Mouse (Mus musculus): Measurements from ENCODE around the gene Adarb1. TPM values are rescaled to one million over a fixed set of nuclear protein-coding genes. Genes with fewer than 3 reads are reported as not detected.

Adarb1 gene
- polyA plus RNA-seq, 1 experiment from 2014 or later, result 6.3 TPM

DNA sequence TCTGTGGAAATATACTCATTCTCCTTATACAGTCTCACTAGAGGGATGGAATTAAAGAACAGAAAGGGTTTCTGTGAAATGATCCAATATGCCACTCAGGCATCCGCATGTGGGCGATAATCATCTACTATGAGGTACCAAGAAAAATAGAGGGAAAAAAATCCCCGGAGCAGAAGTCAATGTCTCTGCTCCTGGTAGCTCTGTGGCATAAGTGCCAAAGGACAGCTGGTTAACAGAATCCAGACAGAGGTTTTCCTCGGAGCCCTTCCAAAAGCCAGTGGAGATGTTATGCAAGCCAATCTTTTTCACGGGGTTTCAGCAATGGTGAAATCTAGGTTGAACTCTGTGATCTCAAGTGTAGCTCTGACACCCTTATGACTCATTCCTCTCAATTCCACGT lies 11.6 kb downstream of the Adarb1 start:
- 89% methylated on average over 6 of the region's 6 CpGs for WGBS
- Histone ChIP-seq H3K27ac (ENCODE audit: low read depth, low read length) (no peak overlapping the region), H3K4me1 (replicated peaks; ENCODE audit: control insufficient read depth, insufficient read depth, low read length) (no peaks in the 10 kb centered on the region), H3K4me3 (ENCODE audit: low read depth, low read length) (no peak overlapping the region), H3K9me3 (ENCODE audit: control insufficient read depth, low read length) (no peaks in the 10 kb centered on the region), H3K4me2 (replicated peaks; ENCODE audit: low read depth, low read length) (no peak overlapping the region), H3K36me3 (ENCODE audit: control insufficient read depth, insufficient read depth, low read length) (no peaks in the 10 kb centered on the region), H3K27me3 (ENCODE audit: control insufficient read depth, insufficient read depth, low read length) (no peaks in the 10 kb centered on the region), H3K9ac (ENCODE audit: low read depth, low read length) (no peak overlapping the region)
- ATAC-seq (ENCODE audit: low FRiP score) (no peak), DNase-seq (ENCODE audit: low spot score) (no peak)

DNA sequence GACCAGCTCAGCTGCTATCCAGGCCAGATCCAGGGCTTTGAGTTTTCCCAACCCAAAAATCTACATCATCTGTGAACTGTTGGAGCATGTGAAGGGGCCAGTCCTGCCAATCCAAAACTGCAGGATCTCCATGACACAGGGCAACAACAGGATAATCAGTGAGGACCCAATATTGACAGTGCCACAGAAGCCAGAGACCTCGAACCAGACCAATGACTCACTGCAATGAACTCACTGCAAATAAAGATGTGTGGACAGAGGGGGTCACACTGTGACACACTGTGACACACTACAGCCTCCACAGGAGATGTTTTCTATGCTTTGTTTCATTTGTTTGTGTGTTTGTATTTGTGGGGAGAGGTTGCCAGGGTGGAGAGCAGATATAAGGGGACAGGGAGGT lies 15.6 kb downstream of the Adarb1 start:
- no peak for DNase-seq (ENCODE audit: low spot score)
- H3K4me2 ChIP-seq (replicated peaks; ENCODE audit: low read depth, low read length), result no peak overlapping the region

GRCm38 (mm10) chr10:77401039-77401438 lies 17.0 kb downstream of the Adarb1 start:
- no peak overlapping the region for H3K4me2 ChIP-seq (replicated peaks; ENCODE audit: low read depth, low read length)
- no peak overlapping the region for H3K27ac ChIP-seq (ENCODE audit: low read depth, low read length)
- 94% methylated on average over 6 of the region's 6 CpGs for WGBS
- no peaks in the 10 kb centered on the region for H3K36me3 ChIP-seq (ENCODE audit: control insufficient read depth, insufficient read depth, low read length)
- no peak overlapping the region for H3K4me3 ChIP-seq (ENCODE audit: low read depth, low read length)
- no peaks in the 10 kb centered on the region for H3K9me3 ChIP-seq (ENCODE audit: control insufficient read depth, low read length)
- ATAC-seq (ENCODE audit: low FRiP score) (no peak), DNase-seq (ENCODE audit: low spot score) (no peak)
- H3K27me3 ChIP-seq (ENCODE audit: control insufficient read depth, insufficient read depth, low read length), result no peaks in the 10 kb centered on the region
- H3K4me1 ChIP-seq (replicated peaks; ENCODE audit: control insufficient read depth, insufficient read depth, low read length), result no peaks in the 10 kb centered on the region
- H3K9ac ChIP-seq (ENCODE audit: low read depth, low read length), result no peak overlapping the region

More for the DNA sequence above, 15.6 kb downstream of the Adarb1 start:
- Histone ChIP-seq H3K4me3 (ENCODE audit: low read depth, low read length) (no peak overlapping the region), H3K27ac (ENCODE audit: low read depth, low read length) (no peak overlapping the region), H3K9ac (ENCODE audit: low read depth, low read length) (no peak overlapping the region), H3K4me1 (replicated peaks; ENCODE audit: control insufficient read depth, insufficient read depth, low read length) (no peaks in the 10 kb centered on the region), H3K36me3 (ENCODE audit: control insufficient read depth, insufficient read depth, low read length) (no peaks in the 10 kb centered on the region), H3K9me3 (ENCODE audit: control insufficient read depth, low read length) (no peaks in the 10 kb centered on the region), H3K27me3 (ENCODE audit: control insufficient read depth, insufficient read depth, low read length) (no peaks in the 10 kb centered on the region)
- ATAC-seq (ENCODE audit: low FRiP score), result no peak
- WGBS, result 67% methylated on average over 1 of the region's 1 CpGs

- no peak overlapping the region for H3K4me2 ChIP-seq (replicated peaks; ENCODE audit: low read depth, low read length)
- DNase-seq (ENCODE audit: low spot score) (no peak), ATAC-seq (ENCODE audit: low FRiP score) (no peak)
- no peak overlapping the region for H3K27ac ChIP-seq (ENCODE audit: low read depth, low read length)
- no peak overlapping the region for H3K4me3 ChIP-seq (ENCODE audit: low read depth, low read length)
- no peaks in the 10 kb centered on the region for H3K27me3 ChIP-seq (ENCODE audit: control insufficient read depth, insufficient read depth, low read length)
- H3K4me1 ChIP-seq (replicated peaks; ENCODE audit: control insufficient read depth, insufficient read depth, low read length), result no peaks in the 10 kb centered on the region
- WGBS, result 92% methylated on average over 5 of the region's 5 CpGs
- H3K9ac ChIP-seq (ENCODE audit: low read depth, low read length), result no peak overlapping the region
- H3K9me3 ChIP-seq (ENCODE audit: control insufficient read depth, low read length), result no peaks in the 10 kb centered on the region
- H3K36me3 ChIP-seq (ENCODE audit: control insufficient read depth, insufficient read depth, low read length), result no peaks in the 10 kb centered on the region
Observed at GRCm38 (mm10) chr10:77399938-77400337, 18.1 kb downstream of the Adarb1 start.

DNA sequence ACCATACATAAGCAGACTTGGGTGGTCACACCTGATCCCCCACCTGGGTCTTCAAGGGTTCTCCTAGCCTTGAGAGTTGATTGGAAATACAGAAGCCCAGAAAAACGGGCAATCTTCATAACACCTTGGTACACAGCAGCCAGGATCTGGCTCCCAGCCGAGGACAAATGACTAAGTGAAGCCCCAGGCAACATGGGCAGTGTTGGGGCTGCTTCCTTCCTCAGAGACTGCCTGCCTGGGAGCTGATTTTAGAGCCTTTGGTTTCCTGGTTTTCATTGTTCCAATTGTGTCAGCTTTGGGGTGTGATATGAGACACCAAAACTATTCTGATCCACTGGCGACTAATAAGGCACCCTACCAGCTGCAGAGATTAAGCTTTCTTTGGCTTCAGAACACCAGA lies 20.0 kb downstream of the Adarb1 start:
- H3K4me1 ChIP-seq (replicated peaks; ENCODE audit: control insufficient read depth, insufficient read depth, low read length), result no peaks in the 10 kb centered on the region
- ATAC-seq (ENCODE audit: low FRiP score), result no peak
- H3K27ac ChIP-seq (ENCODE audit: low read depth, low read length), result no peak overlapping the region
- H3K9ac ChIP-seq (ENCODE audit: low read depth, low read length), result no peak overlapping the region
- 79% methylated on average over 3 of the region's 3 CpGs for WGBS
- no peaks in the 10 kb centered on the region for H3K9me3 ChIP-seq (ENCODE audit: control insufficient read depth, low read length)
- H3K27me3 ChIP-seq (ENCODE audit: control insufficient read depth, insufficient read depth, low read length), result no peaks in the 10 kb centered on the region
- no peak overlapping the region for H3K4me3 ChIP-seq (ENCODE audit: low read depth, low read length)
- H3K4me2 ChIP-seq (replicated peaks; ENCODE audit: low read depth, low read length), result no peak overlapping the region
- no peaks in the 10 kb centered on the region for H3K36me3 ChIP-seq (ENCODE audit: control insufficient read depth, insufficient read depth, low read length)
- DNase-seq (ENCODE audit: low spot score), result no peak

DNA sequence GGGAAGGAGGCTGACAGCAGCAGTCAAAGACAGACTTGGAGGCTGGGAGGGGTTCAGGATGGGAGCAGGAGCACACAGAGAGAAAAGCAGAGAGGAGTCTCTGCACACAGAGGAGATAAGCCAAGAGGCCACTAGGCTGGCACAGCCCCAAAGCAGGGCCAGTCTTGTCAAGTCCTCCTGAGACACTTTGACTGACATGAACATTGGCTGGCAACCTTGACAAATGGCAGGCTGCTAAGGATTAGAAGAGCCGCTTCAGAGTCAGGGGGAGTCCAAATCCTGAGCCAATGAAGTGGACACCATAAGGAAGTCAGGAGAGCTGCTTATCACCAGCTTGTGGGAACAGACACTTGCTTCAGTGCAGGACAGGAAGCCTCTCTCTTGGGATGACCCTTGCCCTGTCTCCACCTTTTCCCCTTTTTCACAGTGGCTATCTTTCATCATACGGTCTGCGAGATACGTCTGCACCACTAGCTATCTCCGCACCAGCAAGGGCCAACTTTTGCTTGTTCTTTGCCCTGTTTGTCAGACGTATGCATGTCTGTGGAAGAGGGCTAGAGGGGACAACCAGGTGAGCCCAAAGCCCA lies 20.9 kb downstream of the Adarb1 start:
- H3K4me1 ChIP-seq (replicated peaks; ENCODE audit: control insufficient read depth, insufficient read depth, low read length), result no peaks in the 10 kb centered on the region
- DNase-seq (ENCODE audit: low spot score), result no peak
- no peaks in the 10 kb centered on the region for H3K36me3 ChIP-seq (ENCODE audit: control insufficient read depth, insufficient read depth, low read length)
- H3K4me3 ChIP-seq (ENCODE audit: low read depth, low read length), result no peak overlapping the region
- 83% methylated on average over 6 of the region's 6 CpGs for WGBS
- H3K9me3 ChIP-seq (ENCODE audit: control insufficient read depth, low read length), result no peaks in the 10 kb centered on the region
- no peak for ATAC-seq (ENCODE audit: low FRiP score)
- no peak overlapping the region for H3K4me2 ChIP-seq (replicated peaks; ENCODE audit: low read depth, low read length)
- no peak overlapping the region for H3K27ac ChIP-seq (ENCODE audit: low read depth, low read length)
- H3K27me3 ChIP-seq (ENCODE audit: control insufficient read depth, insufficient read depth, low read length), result no peaks in the 10 kb centered on the region
- H3K9ac ChIP-seq (ENCODE audit: low read depth, low read length), result no peak overlapping the region

DNA sequence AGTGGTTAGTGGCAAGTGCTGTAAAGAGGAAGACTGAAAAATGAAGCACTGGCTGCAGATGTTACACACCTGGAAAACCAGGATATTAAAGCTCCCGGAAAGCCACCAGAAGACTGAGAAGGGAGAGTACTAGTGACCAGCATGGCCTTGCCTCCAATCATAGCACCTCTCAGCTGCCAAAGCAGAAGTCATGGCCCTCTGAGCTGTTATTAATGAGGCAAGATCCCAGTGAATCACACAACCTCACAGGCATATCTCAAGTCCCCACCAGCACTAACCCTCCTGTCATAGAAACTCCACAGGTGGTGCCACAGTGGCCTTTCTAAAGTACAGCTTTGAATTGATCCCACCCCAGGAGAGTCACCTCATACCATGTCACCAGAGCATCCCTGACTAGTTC lies 22.1 kb downstream of the Adarb1 start:
- H3K9me3 ChIP-seq (ENCODE audit: control insufficient read depth, low read length), result no peaks in the 10 kb centered on the region
- WGBS, result 90% methylated on average over 1 of the region's 1 CpGs
- no peaks in the 10 kb centered on the region for H3K4me1 ChIP-seq (replicated peaks; ENCODE audit: control insufficient read depth, insufficient read depth, low read length)
- DNase-seq (ENCODE audit: low spot score) (no peak), ATAC-seq (ENCODE audit: low FRiP score) (no peak)
- no peaks in the 10 kb centered on the region for H3K27me3 ChIP-seq (ENCODE audit: control insufficient read depth, insufficient read depth, low read length)
- H3K4me2 ChIP-seq (replicated peaks; ENCODE audit: low read depth, low read length), result no peak overlapping the region
- H3K36me3 ChIP-seq (ENCODE audit: control insufficient read depth, insufficient read depth, low read length), result no peaks in the 10 kb centered on the region
- H3K27ac ChIP-seq (ENCODE audit: low read depth, low read length), result no peak overlapping the region
- H3K9ac ChIP-seq (ENCODE audit: low read depth, low read length), result no peak overlapping the region
- no peak overlapping the region for H3K4me3 ChIP-seq (ENCODE audit: low read depth, low read length)

DNA sequence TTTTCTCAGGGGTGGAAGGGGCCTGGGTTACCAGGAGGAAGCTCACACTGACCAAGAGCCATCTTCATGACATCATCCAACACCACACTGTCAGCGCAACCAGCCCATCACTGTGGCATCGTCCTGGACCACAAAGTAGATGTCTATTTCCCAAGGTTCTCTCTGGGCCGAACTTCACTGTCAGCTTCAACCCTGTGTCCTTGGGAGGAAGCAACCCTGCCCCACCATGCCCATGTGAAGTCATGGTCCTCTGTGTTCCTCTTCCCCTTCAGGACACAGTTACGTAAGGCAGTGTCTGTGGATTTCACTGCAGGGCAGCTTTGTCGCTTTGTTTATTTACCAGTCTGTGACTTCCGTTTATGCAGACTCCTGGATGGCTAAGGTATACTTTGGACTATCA lies 27.0 kb downstream of the Adarb1 start:
- DNase-seq (ENCODE audit: low spot score), result no peak
- no peak overlapping the region for H3K9ac ChIP-seq (ENCODE audit: low read depth, low read length)
- no peak for ATAC-seq (ENCODE audit: low FRiP score)
- no peak overlapping the region for H3K27ac ChIP-seq (ENCODE audit: low read depth, low read length)
- H3K36me3 ChIP-seq (ENCODE audit: control insufficient read depth, insufficient read depth, low read length), result no peaks in the 10 kb centered on the region
- H3K27me3 ChIP-seq (ENCODE audit: control insufficient read depth, insufficient read depth, low read length), result no peaks in the 10 kb centered on the region
- H3K4me3 ChIP-seq (ENCODE audit: low read depth, low read length), result no peak overlapping the region
- no peaks in the 10 kb centered on the region for H3K4me1 ChIP-seq (replicated peaks; ENCODE audit: control insufficient read depth, insufficient read depth, low read length)
- 90% methylated on average over 6 of the region's 6 CpGs for WGBS
- no peaks in the 10 kb centered on the region for H3K9me3 ChIP-seq (ENCODE audit: control insufficient read depth, low read length)
- H3K4me2 ChIP-seq (replicated peaks; ENCODE audit: low read depth, low read length), result no peak overlapping the region

DNA sequence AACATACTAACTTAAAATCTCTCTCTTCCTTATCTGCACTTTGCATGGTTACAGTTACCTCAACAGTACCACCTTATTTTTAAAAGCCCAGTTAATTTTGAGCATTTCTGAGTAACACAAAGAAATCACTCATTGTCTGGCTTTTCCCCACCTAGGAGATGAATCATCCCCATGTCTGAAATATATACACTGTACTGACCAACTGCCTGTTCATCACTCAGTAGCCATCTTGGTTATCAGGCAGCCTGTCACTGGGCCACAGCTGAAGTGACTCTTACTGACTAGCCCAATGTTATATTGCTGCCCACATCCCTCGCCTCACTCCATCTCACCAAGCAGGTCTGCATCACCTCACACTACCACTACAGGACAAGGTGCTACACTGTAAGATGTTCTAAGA lies 30.5 kb downstream of the Adarb1 start:
- no peak overlapping the region for H3K27ac ChIP-seq (ENCODE audit: low read depth, low read length)
- no peaks in the 10 kb centered on the region for H3K4me1 ChIP-seq (replicated peaks; ENCODE audit: control insufficient read depth, insufficient read depth, low read length)
- no peak overlapping the region for H3K9ac ChIP-seq (ENCODE audit: low read depth, low read length)
- H3K4me3 ChIP-seq (ENCODE audit: low read depth, low read length), result no peak overlapping the region
- H3K27me3 ChIP-seq (ENCODE audit: control insufficient read depth, insufficient read depth, low read length), result no peaks in the 10 kb centered on the region
- H3K36me3 ChIP-seq (ENCODE audit: control insufficient read depth, insufficient read depth, low read length), result no peaks in the 10 kb centered on the region
- DNase-seq (ENCODE audit: low spot score) (no peak), ATAC-seq (ENCODE audit: low FRiP score) (no peak)
- no peaks in the 10 kb centered on the region for H3K9me3 ChIP-seq (ENCODE audit: control insufficient read depth, low read length)
- WGBS, result 92% methylated on average over 1 of the region's 1 CpGs
- H3K4me2 ChIP-seq (replicated peaks; ENCODE audit: low read depth, low read length), result no peak overlapping the region

Measured in hindbrain, embryonic 11.5 days (tissue).